Mouse (Mus musculus) adipocyte (in vitro differentiated cells): Measurements from ENCODE around the gene Plin5.
A peak's percentile ranks its signal among the peaks of the same experiment; 100 is the strongest.

ENCODE experiments used
- DNase-seq: peaks from one replicate; pipeline ENCODE4 v3.0.0-alpha.2; 2016; ENCODE audit warnings: low spot score

Plin5 gene

DNA sequence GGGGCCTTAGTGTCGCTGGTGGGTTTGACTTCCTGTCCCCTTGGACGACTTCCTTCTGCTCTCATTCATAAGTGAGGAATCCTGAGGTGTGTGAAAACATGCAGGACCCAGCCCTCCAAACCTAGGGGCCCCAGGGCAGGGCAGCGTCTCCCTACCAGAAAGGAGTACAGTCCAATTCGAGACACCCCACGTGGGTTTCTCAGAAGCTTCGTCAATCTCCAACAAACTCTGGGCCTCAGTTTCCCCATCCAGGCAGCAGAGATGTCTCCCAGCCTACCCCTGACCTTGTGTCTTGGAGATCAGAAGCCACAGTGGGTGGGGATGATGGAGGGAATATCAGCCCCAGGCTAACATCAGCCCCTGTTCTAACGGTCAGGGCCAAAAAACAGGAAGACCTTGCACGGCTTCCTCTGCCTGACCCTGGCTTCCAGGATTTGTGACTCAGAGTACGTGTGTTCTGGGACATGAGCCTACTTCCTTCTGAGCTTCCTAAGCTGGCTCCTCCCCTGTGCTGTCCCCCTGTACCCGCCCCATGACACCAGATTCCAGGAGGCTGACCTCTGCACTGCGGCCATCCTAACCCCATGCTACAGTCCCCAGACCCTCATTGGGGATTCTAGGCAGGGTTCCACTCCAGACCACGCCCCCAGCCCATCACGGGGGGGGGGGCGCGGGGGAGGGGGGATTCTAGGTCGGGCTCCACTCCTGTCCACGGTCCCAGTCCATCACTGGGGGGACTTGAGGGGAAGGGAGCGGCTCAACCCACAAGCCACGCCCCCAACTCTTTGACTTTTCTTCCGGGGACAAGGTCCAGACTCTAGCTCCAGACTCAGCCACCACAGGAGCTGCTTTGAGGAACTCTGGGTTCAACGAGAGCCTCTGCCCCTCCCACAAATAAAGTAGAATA lies 16.3 kb upstream of the Plin5 start:
- DNase-seq = no peak

- DNase-seq = peak; percentile 71
Measured at GRCm38 (mm10) chr17:56132661-56133060, 15.3 kb upstream of the Plin5 start.

- peak; percentile 78 for DNase-seq
Measured at GRCm38 (mm10) chr17:56131814-56132213, 14.4 kb upstream of the Plin5 start.

GRCm38 (mm10) chr17:56131136-56131535 lies 13.7 kb upstream of the Plin5 start:
- DNase-seq = no peak

GRCm38 (mm10) chr17:56128246-56128645 lies 10.8 kb upstream of the Plin5 start:
- no peak for DNase-seq

DNA sequence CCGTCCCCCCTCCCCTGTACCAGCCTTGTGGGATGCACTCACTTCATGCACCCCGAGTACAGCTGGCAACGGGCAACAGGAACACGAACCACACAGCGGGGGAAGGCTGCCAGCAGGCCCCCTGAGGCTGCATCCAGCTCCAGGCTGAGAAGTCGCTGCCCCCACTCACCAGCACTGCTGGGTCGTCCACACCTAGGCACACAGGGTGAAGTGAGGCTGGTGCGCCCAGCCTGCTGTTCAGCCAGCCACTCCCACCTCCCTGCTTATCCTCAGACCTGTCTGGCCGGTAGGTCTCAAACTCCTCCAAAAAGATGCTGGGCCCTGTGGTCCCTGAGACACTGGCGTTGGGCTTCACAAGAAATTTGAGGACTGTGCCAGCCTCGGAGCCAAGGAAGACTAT lies 8.8 kb upstream of the Plin5 start:
- no peak for DNase-seq

DNA sequence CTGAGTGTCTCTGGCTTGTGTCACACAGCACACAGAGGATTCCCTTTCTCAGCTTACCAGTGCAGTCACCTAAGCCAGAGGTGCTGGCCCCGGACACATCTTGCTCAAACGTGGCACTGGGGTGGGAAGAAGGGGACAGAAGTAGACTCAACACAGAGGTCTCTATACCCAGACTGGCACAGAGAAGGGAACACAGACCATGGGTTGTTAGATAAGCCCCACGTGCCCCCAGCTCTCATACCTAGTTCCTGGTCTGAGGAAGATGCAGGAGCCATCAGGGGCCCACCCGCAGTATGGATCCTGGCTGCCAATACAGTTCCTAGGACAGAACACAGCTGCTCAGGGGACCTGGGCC lies 7.9 kb upstream of the Plin5 start:
- DNase-seq = no peak

- peak; percentile 88 for DNase-seq
Measured at GRCm38 (mm10) chr17:56124377-56125275, 7.2 kb upstream of the Plin5 start.

GRCm38 (mm10) chr17:56123681-56124340 lies 6.4 kb upstream of the Plin5 start:
- no peak for DNase-seq

- no peak for DNase-seq
Measured at GRCm38 (mm10) chr17:56123161-56123560, 5.8 kb upstream of the Plin5 start.

GRCm38 (mm10) chr17:56121826-56122225 lies 4.4 kb upstream of the Plin5 start, which contains the start of gene Lrg1:
Gene Lrg1, minus strand, starts transcription at chr17:56122001.
- peak; percentile 71 for DNase-seq

- DNase-seq = no peak
Measured at GRCm38 (mm10) chr17:56119981-56120880, 2.8 kb upstream of the Plin5 start.

GRCm38 (mm10) chr17:56119431-56119830 lies 2.0 kb upstream of the Plin5 start:
- no peak for DNase-seq

- no peak for DNase-seq
Measured at GRCm38 (mm10) chr17:56116193-56116592, 1.2 kb downstream of the Plin5 start.

GRCm38 (mm10) chr17:56112743-56113142 lies 4.7 kb downstream of the Plin5 start:
- no peak for DNase-seq

- DNase-seq = peak; percentile 87
Measured at GRCm38 (mm10) chr17:56111864-56112263, 5.5 kb downstream of the Plin5 start.

GRCm38 (mm10) chr17:56111021-56111420 lies 6.4 kb downstream of the Plin5 start:
- peak; percentile 74 for DNase-seq

- DNase-seq = peak; percentile 98
Measured at GRCm38 (mm10) chr17:56110571-56110970, 6.8 kb downstream of the Plin5 start.

DNA sequence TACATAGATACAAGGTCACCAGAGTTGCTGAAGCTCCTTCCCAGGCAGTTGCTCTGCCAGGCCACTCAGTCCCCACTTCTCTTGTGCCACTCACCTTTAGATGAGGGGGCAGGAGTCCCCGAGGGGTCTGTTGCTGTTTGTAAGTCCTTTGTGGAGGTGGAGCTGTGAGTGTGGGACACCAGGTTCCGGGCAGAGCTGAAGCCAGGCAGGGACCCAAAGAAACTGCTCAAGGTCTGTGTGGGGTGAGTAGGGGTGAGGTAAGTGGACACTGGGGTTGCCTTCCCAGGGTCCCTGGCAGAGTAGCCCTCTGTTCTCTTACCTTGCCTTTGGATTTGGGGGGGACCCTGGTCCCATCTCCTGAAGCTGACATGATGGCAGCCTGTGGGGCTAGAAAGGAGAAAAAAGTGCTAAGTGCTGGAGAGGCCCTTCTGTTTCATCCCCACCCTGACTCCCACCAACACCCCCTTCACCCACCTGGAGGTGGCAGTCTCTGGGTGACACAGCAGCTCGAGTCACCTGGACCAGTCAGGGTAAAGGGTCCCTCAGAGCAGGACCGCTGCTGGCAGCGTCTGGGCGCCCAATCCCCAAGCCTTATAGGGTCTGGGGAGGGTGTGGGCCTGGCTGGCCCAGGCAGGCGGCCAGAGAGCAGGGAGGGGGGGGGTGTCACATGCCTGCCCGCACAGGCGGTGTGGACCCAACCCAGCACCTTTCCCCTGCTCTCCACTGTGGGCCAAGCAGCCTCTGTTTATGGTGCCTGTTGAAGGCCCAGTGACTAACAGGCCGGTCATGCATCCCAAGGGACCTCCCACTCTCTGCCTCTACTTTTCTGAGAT lies 8.0 kb downstream of the Plin5 start, which contains the start of gene Plin4:
Plin4 (minus strand) TSS at position 585 of the 833 bp plus-strand sequence.
- peak; percentile 98 for DNase-seq
